Mouse (Mus musculus) adrenal gland, postnatal 14 days (tissue): ENCODE data around the gene Tyk2. TPM values are rescaled to one million over a fixed set of nuclear protein-coding genes. Genes with fewer than 3 reads are reported as not detected.

ENCODE experiments used
- DNase-seq: peaks from one replicate; pipeline ENCODE4 v3.0.0; 2021; ENCODE audit warnings: mixed read lengths
- microRNA-seq, 2 experiments: library from miRNA; unstranded; fragments of <30 nt; microRNA quantifications; one replicate each; pipeline ENCODE4 v1.2.0; 2021
- total RNA-seq: library from RNA; stranded (reverse); gene quantifications from 2 replicates; pipeline ENCODE4 v1.2.3, GENCODE M21; 2021

The Tyk2 gene
- total RNA-seq, 1 experiment from 2014 or later, result 12.6 TPM

GRCm38 (mm10) chr9:21062928-21063327 lies 68.1 kb downstream of the Tyk2 start:
- no peak for DNase-seq

Small RNA genes lying within 50 kb of the gene (microRNA-seq; reads per million reads assigned to microRNA genes)
- gene Mir7082, result 0 reads per million in 2 experiments

Other genes with a start within 250 kb of the Tyk2 start
- gene Ppan, start 243.1 kb downstream of the Tyk2 start, total RNA-seq, result 38.0 and 44.2 TPM in 2 replicates
- gene Eif3g, start 232.6 kb downstream of the Tyk2 start, total RNA-seq, result 146 and 155 TPM in 2 replicates
- 56.0 and 58.0 TPM in 2 replicates for gene Dnmt1, start 171.4 kb downstream of the Tyk2 start, total RNA-seq
- gene S1pr2, start 154.5 kb downstream of the Tyk2 start, total RNA-seq, result 9.1 and 11.0 TPM in 2 replicates
- gene Mrpl4, start 128.5 kb downstream of the Tyk2 start, total RNA-seq, result 135 and 144 TPM in 2 replicates
- 12.7 and 13.8 TPM in 2 replicates for gene Icam1, start 115.3 kb downstream of the Tyk2 start, total RNA-seq
- gene Icam4, start 101.9 kb downstream of the Tyk2 start, total RNA-seq, result 1.2 and 4.1 TPM in 2 replicates
- 0.74 and 0.90 TPM in 2 replicates for gene Icam5, start 99.2 kb downstream of the Tyk2 start, total RNA-seq
- not detected in 2 replicates for gene Zglp1, start 64.2 kb downstream of the Tyk2 start, total RNA-seq
- 0.44 and 0.86 TPM in 2 replicates for gene Gm49373, start 58.1 kb downstream of the Tyk2 start, total RNA-seq
- 38.8 and 39.9 TPM in 2 replicates for gene Fdx1l, start 57.6 kb downstream of the Tyk2 start, total RNA-seq
- gene Gm38431, start 39.2 kb downstream of the Tyk2 start, total RNA-seq, result 1.4 and 2.1 TPM in 2 replicates
- 52.8 and 60.7 TPM in 2 replicates for gene Raver1, start 39.2 kb downstream of the Tyk2 start, total RNA-seq
- 171 and 185 TPM in 2 replicates for gene Cdc37, start 18.7 kb upstream of the Tyk2 start, total RNA-seq
- gene Pde4a, start 34.5 kb upstream of the Tyk2 start, total RNA-seq, result 22.4 and 22.9 TPM in 2 replicates
- 42.0 and 42.4 TPM in 2 replicates for gene Keap1, start 108.1 kb upstream of the Tyk2 start, total RNA-seq
- 1.8 and 2.3 TPM in 2 replicates for gene S1pr5, start 117.2 kb upstream of the Tyk2 start, total RNA-seq
- 45.9 and 46.9 TPM in 2 replicates for gene Atg4d, start 134.1 kb upstream of the Tyk2 start, total RNA-seq
- 27.2 and 36.8 TPM in 2 replicates for gene Kri1, start 156.7 kb upstream of the Tyk2 start, total RNA-seq
- 17.9 and 22.5 TPM in 2 replicates for gene Cdkn2d, start 160.2 kb upstream of the Tyk2 start, total RNA-seq
- not detected in 2 replicates for gene Ap1m2, start 181.1 kb upstream of the Tyk2 start, total RNA-seq
- 40.4 and 56.5 TPM in 2 replicates for gene Slc44a2, start 189.5 kb upstream of the Tyk2 start, total RNA-seq
- 55.3 and 64.4 TPM in 2 replicates for gene Ilf3, start 236.6 kb upstream of the Tyk2 start, total RNA-seq